Mouse (Mus musculus): ENCODE measurements around the gene Sdhaf1. TPM values are rescaled to one million over a fixed set of nuclear protein-coding genes. Genes with fewer than 3 reads are reported as not detected.

Gene Sdhaf1
- polyA plus RNA-seq, 1 experiment from 2014 or later = 24.4 TPM

DNA sequence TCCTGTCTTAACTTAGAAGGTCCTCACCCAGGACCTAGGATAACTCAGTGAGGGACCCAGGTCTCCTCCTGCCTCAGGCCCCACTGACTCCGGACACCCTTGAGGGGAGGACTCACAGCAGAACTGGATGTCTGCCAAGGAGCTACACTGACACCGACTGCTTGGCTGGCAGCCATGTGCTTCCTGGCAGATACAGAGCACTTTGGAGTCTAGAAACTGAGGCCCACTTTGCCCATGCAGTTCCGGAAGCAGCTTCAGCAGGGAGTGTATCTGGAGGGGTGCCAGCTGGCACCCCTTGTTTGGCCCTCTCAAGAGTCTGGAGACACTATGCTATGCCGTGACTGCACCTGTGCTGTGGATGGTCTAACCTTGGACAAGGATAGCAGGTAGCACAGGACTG lies 9.7 kb upstream of the Sdhaf1 start:
- WGBS = 80% methylated on average over 4 of the region's 4 CpGs
- Histone ChIP-seq H3K9ac (replicated peaks; ENCODE audit: low read length) (no peak overlapping the region), H3K36me3 (replicated peaks; ENCODE audit: control insufficient read depth, insufficient read depth, low read depth, low read length) (no peaks in the 10 kb centered on the region)

GRCm38 (mm10) chr7:30332622-30333259 lies 9.0 kb upstream of the Sdhaf1 start:
- H3K36me3 ChIP-seq (replicated peaks; ENCODE audit: control insufficient read depth, insufficient read depth, low read depth, low read length) = no peaks in the 10 kb centered on the region
- no peaks in the 10 kb centered on the region for H3K4me1 ChIP-seq (ENCODE audit: control insufficient read depth, insufficient read depth, low read length)
- no peaks in the 10 kb centered on the region for H3K9me3 ChIP-seq (replicated peaks; ENCODE audit: control insufficient read depth, low read length)
- ATAC-seq (replicated peaks; ENCODE audit: insufficient number of reproducible peaks, low FRiP score, low TSS enrichment, low read depth) (no peak), DNase-seq (ENCODE audit: low spot score) (no peak)
- no peak overlapping the region for H3K4me3 ChIP-seq (ENCODE audit: low read depth, low read length)
- no peak overlapping the region for H3K9ac ChIP-seq (replicated peaks; ENCODE audit: low read length)
- H3K4me2 ChIP-seq (ENCODE audit: low read depth, low read length) = no peak overlapping the region
- 66% methylated on average over 18 of the region's 18 CpGs for WGBS
- no peak overlapping the region for H3K27ac ChIP-seq (replicated peaks; ENCODE audit: low read depth, low read length)
- H3K27me3 ChIP-seq (ENCODE audit: control insufficient read depth, insufficient read depth, low read length) = peaks cover 2% of the 10 kb centered on the region; the same call in 1 of the 2 replicates

More for the DNA sequence above, 9.7 kb upstream of the Sdhaf1 start:
- no peak for ATAC-seq (replicated peaks; ENCODE audit: insufficient number of reproducible peaks, low FRiP score, low TSS enrichment, low read depth)
- no peaks in the 10 kb centered on the region for H3K4me1 ChIP-seq (ENCODE audit: control insufficient read depth, insufficient read depth, low read length)
- no peak overlapping the region for H3K4me3 ChIP-seq (ENCODE audit: low read depth, low read length)
- no peak for DNase-seq (ENCODE audit: low spot score)
- peaks cover 2% of the 10 kb centered on the region; the same call in 1 of the 2 replicates for H3K27me3 ChIP-seq (ENCODE audit: control insufficient read depth, insufficient read depth, low read length)
- no peak overlapping the region for H3K4me2 ChIP-seq (ENCODE audit: low read depth, low read length)
- no peak overlapping the region for H3K27ac ChIP-seq (replicated peaks; ENCODE audit: low read depth, low read length)
- H3K9me3 ChIP-seq (replicated peaks; ENCODE audit: control insufficient read depth, low read length) = no peaks in the 10 kb centered on the region

DNA sequence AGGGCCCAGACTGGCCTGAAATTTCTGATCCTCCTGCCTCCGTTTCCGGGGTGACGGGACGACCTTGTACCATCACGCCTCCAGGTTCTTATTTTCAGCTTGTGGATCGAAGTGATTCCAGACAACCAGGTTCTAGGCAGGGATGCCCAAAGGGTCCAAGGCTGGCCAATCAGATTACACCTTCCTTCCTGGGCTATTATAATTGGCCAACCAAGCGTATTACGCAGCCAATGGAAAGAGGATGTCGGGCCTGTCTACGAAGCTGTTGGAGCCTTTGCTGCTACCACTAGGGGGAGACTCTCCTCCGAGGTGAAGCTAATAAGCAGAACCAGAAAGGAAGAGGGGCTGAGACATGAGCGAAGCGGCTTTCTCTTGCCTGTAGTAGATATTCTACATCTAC lies 8.2 kb upstream of the Sdhaf1 start:
- H3K27ac ChIP-seq (replicated peaks; ENCODE audit: low read depth, low read length) = no peak overlapping the region
- WGBS = 4% methylated on average over 13 of the region's 13 CpGs
- H3K9ac ChIP-seq (replicated peaks; ENCODE audit: low read length) = no peak overlapping the region
- H3K4me1 ChIP-seq (ENCODE audit: control insufficient read depth, insufficient read depth, low read length) = no peaks in the 10 kb centered on the region
- DNase-seq (ENCODE audit: low spot score) (peak; percentile 94), ATAC-seq (replicated peaks; ENCODE audit: insufficient number of reproducible peaks, low FRiP score, low TSS enrichment, low read depth) (peak; percentile 80)
- H3K27me3 ChIP-seq (ENCODE audit: control insufficient read depth, insufficient read depth, low read length) = peaks cover 2% of the 10 kb centered on the region; the same call in 1 of the 2 replicates
- no peaks in the 10 kb centered on the region for H3K36me3 ChIP-seq (replicated peaks; ENCODE audit: control insufficient read depth, insufficient read depth, low read depth, low read length)
- no peak overlapping the region; the same call in 1 of the 2 replicates for H3K4me2 ChIP-seq (ENCODE audit: low read depth, low read length)
- H3K4me3 ChIP-seq (ENCODE audit: low read depth, low read length) = no peak overlapping the region
- H3K9me3 ChIP-seq (replicated peaks; ENCODE audit: control insufficient read depth, low read length) = no peaks in the 10 kb centered on the region

GRCm38 (mm10) chr7:30328379-30328778 lies 4.7 kb upstream of the Sdhaf1 start:
- no peak overlapping the region for H3K4me3 ChIP-seq (ENCODE audit: low read depth, low read length)
- no peaks in the 10 kb centered on the region for H3K27me3 ChIP-seq (ENCODE audit: control insufficient read depth, insufficient read depth, low read length)
- no peaks in the 10 kb centered on the region for H3K4me1 ChIP-seq (ENCODE audit: control insufficient read depth, insufficient read depth, low read length)
- DNase-seq (ENCODE audit: low spot score) = no peak
- no peak overlapping the region for H3K9ac ChIP-seq (replicated peaks; ENCODE audit: low read length)
- H3K27ac ChIP-seq (replicated peaks; ENCODE audit: low read depth, low read length) = no peak overlapping the region
- ATAC-seq (replicated peaks; ENCODE audit: insufficient number of reproducible peaks, low FRiP score, low TSS enrichment, low read depth) = no peak
- 57% methylated on average over 10 of the region's 10 CpGs for WGBS
- no peaks in the 10 kb centered on the region for H3K36me3 ChIP-seq (replicated peaks; ENCODE audit: control insufficient read depth, insufficient read depth, low read depth, low read length)
- H3K4me2 ChIP-seq (ENCODE audit: low read depth, low read length) = no peak overlapping the region
- H3K9me3 ChIP-seq (replicated peaks; ENCODE audit: control insufficient read depth, low read length) = no peaks in the 10 kb centered on the region

DNA sequence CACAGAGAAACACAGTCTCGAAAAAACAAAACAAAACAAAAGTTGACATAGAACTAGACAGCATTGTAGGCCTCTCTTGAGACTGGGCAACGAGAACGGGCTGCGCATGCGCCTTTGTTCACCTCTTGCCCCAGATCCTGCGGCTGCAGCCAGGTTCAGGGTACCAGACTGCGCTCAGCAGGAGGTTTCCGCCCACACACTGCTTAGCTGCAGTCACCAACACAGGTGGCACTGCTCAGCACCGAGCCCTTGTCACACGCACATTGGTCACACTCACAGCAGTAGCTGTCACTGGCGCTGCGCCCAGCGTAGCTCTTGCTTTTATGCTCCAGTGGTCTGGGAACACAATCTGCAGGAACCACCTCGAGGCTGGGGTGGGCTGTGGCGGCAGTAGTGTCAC lies 3.4 kb upstream of the Sdhaf1 start:
- no peaks in the 10 kb centered on the region for H3K36me3 ChIP-seq (replicated peaks; ENCODE audit: control insufficient read depth, insufficient read depth, low read depth, low read length)
- H3K9me3 ChIP-seq (replicated peaks; ENCODE audit: control insufficient read depth, low read length) = no peaks in the 10 kb centered on the region
- ATAC-seq (replicated peaks; ENCODE audit: insufficient number of reproducible peaks, low FRiP score, low TSS enrichment, low read depth) (no peak), DNase-seq (ENCODE audit: low spot score) (no peak)
- no peak overlapping the region for H3K4me3 ChIP-seq (ENCODE audit: low read depth, low read length)
- no peaks in the 10 kb centered on the region for H3K4me1 ChIP-seq (ENCODE audit: control insufficient read depth, insufficient read depth, low read length)
- WGBS = 66% methylated on average over 15 of the region's 15 CpGs
- H3K9ac ChIP-seq (replicated peaks; ENCODE audit: low read length) = no peak overlapping the region
- H3K27ac ChIP-seq (replicated peaks; ENCODE audit: low read depth, low read length) = no peak overlapping the region
- H3K27me3 ChIP-seq (ENCODE audit: control insufficient read depth, insufficient read depth, low read length) = no peaks in the 10 kb centered on the region
- H3K4me2 ChIP-seq (ENCODE audit: low read depth, low read length) = no peak overlapping the region

GRCm38 (mm10) chr7:30326427-30326826 lies 2.7 kb upstream of the Sdhaf1 start:
- DNase-seq (ENCODE audit: low spot score) (no peak), ATAC-seq (replicated peaks; ENCODE audit: insufficient number of reproducible peaks, low FRiP score, low TSS enrichment, low read depth) (no peak)
- H3K36me3 ChIP-seq (replicated peaks; ENCODE audit: control insufficient read depth, insufficient read depth, low read depth, low read length) = no peaks in the 10 kb centered on the region
- no peaks in the 10 kb centered on the region for H3K4me1 ChIP-seq (ENCODE audit: control insufficient read depth, insufficient read depth, low read length)
- H3K27ac ChIP-seq (replicated peaks; ENCODE audit: low read depth, low read length) = no peak overlapping the region
- no peak overlapping the region for H3K4me3 ChIP-seq (ENCODE audit: low read depth, low read length)
- H3K27me3 ChIP-seq (ENCODE audit: control insufficient read depth, insufficient read depth, low read length) = no peaks in the 10 kb centered on the region
- no peaks in the 10 kb centered on the region for H3K9me3 ChIP-seq (replicated peaks; ENCODE audit: control insufficient read depth, low read length)
- no peak overlapping the region for H3K4me2 ChIP-seq (ENCODE audit: low read depth, low read length)
- no peak overlapping the region for H3K9ac ChIP-seq (replicated peaks; ENCODE audit: low read length)

GRCm38 (mm10) chr7:30325364-30325763 lies 1.7 kb upstream of the Sdhaf1 start:
- WGBS = 44% methylated on average over 2 of the region's 2 CpGs
- DNase-seq (ENCODE audit: low spot score) = peak; percentile 58
- no peaks in the 10 kb centered on the region for H3K27me3 ChIP-seq (ENCODE audit: control insufficient read depth, insufficient read depth, low read length)

GRCm38 (mm10) chr7:30324300-30324944 lies 727 bp upstream of the Sdhaf1 start:
- DNase-seq (ENCODE audit: low spot score) (no peak), ATAC-seq (replicated peaks; ENCODE audit: insufficient number of reproducible peaks, low FRiP score, low TSS enrichment, low read depth) (no peak)
- Histone ChIP-seq H3K27ac (replicated peaks; ENCODE audit: low read depth, low read length) (no peak overlapping the region), H3K4me2 (ENCODE audit: low read depth, low read length) (no peak overlapping the region), H3K36me3 (replicated peaks; ENCODE audit: control insufficient read depth, insufficient read depth, low read depth, low read length) (no peaks in the 10 kb centered on the region), H3K9me3 (replicated peaks; ENCODE audit: control insufficient read depth, low read length) (no peaks in the 10 kb centered on the region), H3K4me3 (ENCODE audit: low read depth, low read length) (no peak overlapping the region), H3K9ac (replicated peaks; ENCODE audit: low read length) (no peak overlapping the region), H3K4me1 (ENCODE audit: control insufficient read depth, insufficient read depth, low read length) (no peaks in the 10 kb centered on the region), H3K27me3 (ENCODE audit: control insufficient read depth, insufficient read depth, low read length) (no peaks in the 10 kb centered on the region)
- 81% methylated on average over 5 of the region's 5 CpGs for WGBS

More at GRCm38 (mm10) chr7:30325364-30325763, 1.7 kb upstream of the Sdhaf1 start:
- ATAC-seq (replicated peaks; ENCODE audit: insufficient number of reproducible peaks, low FRiP score, low TSS enrichment, low read depth) = no peak
- Histone ChIP-seq H3K4me3 (ENCODE audit: low read depth, low read length) (no peak overlapping the region), H3K27ac (replicated peaks; ENCODE audit: low read depth, low read length) (no peak overlapping the region), H3K9ac (replicated peaks; ENCODE audit: low read length) (no peak overlapping the region), H3K36me3 (replicated peaks; ENCODE audit: control insufficient read depth, insufficient read depth, low read depth, low read length) (no peaks in the 10 kb centered on the region), H3K9me3 (replicated peaks; ENCODE audit: control insufficient read depth, low read length) (no peaks in the 10 kb centered on the region), H3K4me2 (ENCODE audit: low read depth, low read length) (no peak overlapping the region), H3K4me1 (ENCODE audit: control insufficient read depth, insufficient read depth, low read length) (no peaks in the 10 kb centered on the region)
